ENCODE assay signal across 8 mouse cellular contexts in the genomic region with DNA sequence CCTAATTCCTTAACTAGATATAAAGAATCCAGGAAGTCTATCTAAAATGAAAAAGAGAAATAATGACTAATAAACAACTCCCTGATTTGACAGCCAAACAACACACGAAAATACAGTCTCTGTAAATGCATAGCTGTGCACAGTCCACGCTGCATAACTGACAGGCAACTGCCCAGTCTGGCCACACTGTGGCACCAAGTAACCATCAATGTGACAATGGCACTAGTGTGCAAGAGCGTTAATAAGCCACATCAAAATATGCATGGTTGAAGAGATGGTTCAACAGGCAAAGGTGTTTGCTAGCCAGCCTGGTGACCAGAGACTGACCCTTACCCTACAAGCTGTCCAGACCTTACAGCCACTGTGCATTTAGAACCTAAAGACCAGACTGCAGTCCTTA. TPM values are rescaled to one million over a fixed set of nuclear protein-coding genes. Genes with fewer than 3 reads are reported as not detected.
DNase-seq lines count a peak whose midpoint lies in the region; ATAC-seq and TF ChIP-seq lines count a peak whose summit lies in the region.

No protein-coding gene starts in this region.

- ATAC-seq in forebrain, embryonic 14.5 days: no peak
- ATAC-seq in forebrain, embryonic 15.5 days (replicated peaks): no peak
- no peak for ATAC-seq in liver, embryonic 11.5 days (replicated peaks; ENCODE audit: low FRiP score)

- H3K79me2 ChIP-seq in liver, adult 2 months (ENCODE audit: control insufficient read depth, insufficient read depth, low read length): no peaks in the 10 kb centered on the region; the same call in 1 of the 2 replicates

- no peaks in the 10 kb centered on the region for H3K27me3 ChIP-seq in forebrain, embryonic 14.5 days (replicated peaks; ENCODE audit: control insufficient read depth, insufficient read depth, low read length)
- no peaks in the 10 kb centered on the region for H3K27me3 ChIP-seq in forebrain, embryonic 15.5 days
- no peaks in the 10 kb centered on the region for H3K27me3 ChIP-seq in liver, adult 2 months (ENCODE audit: control insufficient read depth, insufficient read depth, low read length)
- H3K27me3 ChIP-seq in liver, embryonic 11.5 days (replicated peaks; ENCODE audit: control insufficient read depth, insufficient read depth, low read length): no peaks in the 10 kb centered on the region

- TF ChIP-seq CTCF in liver, adult 2 months (IDR thresholded peaks at IDR 0.05; ENCODE audit: low read depth, low read length): peak; percentile 80
- peak; percentile 55; the same call in 1 of the 2 replicates for TF ChIP-seq CTCF in embryonic fibroblast, embryonic 13.5 days (IDR thresholded peaks at IDR 0.05; ENCODE audit: borderline replicate concordance, insufficient read depth, low read length)

- intact Hi-C loops in heart, postnatal 25 days (cut with DNase I): no loop called here

- H3K4me1 ChIP-seq in forebrain, embryonic 14.5 days (ENCODE audit: control insufficient read depth, insufficient read depth, low read length): no peaks in the 10 kb centered on the region
- no peaks in the 10 kb centered on the region for H3K4me1 ChIP-seq in forebrain, embryonic 15.5 days
- H3K4me1 ChIP-seq in liver, adult 2 months (ENCODE audit: control insufficient read depth, insufficient read depth, low read length): peaks cover 9% of the 10 kb centered on the region
- H3K4me1 ChIP-seq in liver, embryonic 11.5 days (replicated peaks; ENCODE audit: control insufficient read depth, insufficient read depth, low read length): no peaks in the 10 kb centered on the region
- no peaks in the 10 kb centered on the region for H3K4me1 ChIP-seq in embryonic fibroblast, embryonic 13.5 days (ENCODE audit: control insufficient read depth, insufficient read depth, low read length)

- DNase-seq in forebrain, embryonic 14.5 days (ENCODE audit: low spot score): peak; percentile 6
- DNase-seq in liver, adult 2 months (ENCODE audit: extremely low read depth, low read depth, low spot score): peak; percentile 59
- no peak for DNase-seq in liver, embryonic 11.5 days (ENCODE audit: low spot score)
- DNase-seq in retina, embryonic 14.5 days (ENCODE audit: low spot score): peak; percentile 54
- no peak for DNase-seq in spleen, adult 12 weeks (ENCODE audit: low spot score)
- DNase-seq in heart, postnatal 25 days (ENCODE audit: low spot score): no peak

- TF ChIP-seq POLR2A in liver, adult 2 months (IDR thresholded peaks at IDR 0.05; ENCODE audit: extremely low read depth, insufficient read depth, low read length): no peak
- no peak for TF ChIP-seq POLR2A in embryonic fibroblast, embryonic 13.5 days (IDR thresholded peaks at IDR 0.05; ENCODE audit: low read depth, low read length)

- 74% methylated on average over 3 of the region's 3 CpGs for WGBS in forebrain, embryonic 14.5 days
- WGBS in forebrain, embryonic 15.5 days: 82% methylated on average over 3 of the region's 3 CpGs
- 25% methylated on average over 3 of the region's 3 CpGs for WGBS in liver, adult 2 months
- WGBS in liver, embryonic 11.5 days: 82% methylated on average over 3 of the region's 3 CpGs

- H3K9me3 ChIP-seq in forebrain, embryonic 14.5 days (replicated peaks; ENCODE audit: control insufficient read depth, low read length): no peaks in the 10 kb centered on the region
- H3K9me3 ChIP-seq in forebrain, embryonic 15.5 days: no peaks in the 10 kb centered on the region
- H3K9me3 ChIP-seq in liver, embryonic 11.5 days (ENCODE audit: control insufficient read depth, low read length): no peaks in the 10 kb centered on the region

- peaks cover 83% of the 10 kb centered on the region for H3K36me3 ChIP-seq in forebrain, embryonic 14.5 days (ENCODE audit: control insufficient read depth, insufficient read depth, low read length)
- H3K36me3 ChIP-seq in forebrain, embryonic 15.5 days: peaks cover 64% of the 10 kb centered on the region
- H3K36me3 ChIP-seq in liver, adult 2 months (ENCODE audit: control insufficient read depth, insufficient read depth, low read length): peaks cover 44% of the 10 kb centered on the region
- peaks cover 9% of the 10 kb centered on the region; the same call in 1 of the 2 replicates for H3K36me3 ChIP-seq in liver, embryonic 11.5 days (ENCODE audit: control insufficient read depth, insufficient read depth, low read length)

- no peak overlapping the region for H3K4me3 ChIP-seq in forebrain, embryonic 14.5 days (ENCODE audit: low read depth, low read length)
- H3K4me3 ChIP-seq in forebrain, embryonic 15.5 days: no peak overlapping the region
- no peak overlapping the region for H3K4me3 ChIP-seq in liver, adult 2 months (ENCODE audit: insufficient read depth, low read depth, low read length)
- no peak overlapping the region for H3K4me3 ChIP-seq in liver, embryonic 11.5 days (ENCODE audit: low read depth, low read length)
- no peak overlapping the region for H3K4me3 ChIP-seq in embryonic fibroblast, embryonic 13.5 days (ENCODE audit: insufficient read depth, low read length)

- H3K4me2 ChIP-seq in forebrain, embryonic 14.5 days (ENCODE audit: low read length): no peak overlapping the region
- no peak overlapping the region for H3K4me2 ChIP-seq in forebrain, embryonic 15.5 days (replicated peaks)
- no peak overlapping the region for H3K4me2 ChIP-seq in liver, embryonic 11.5 days

- H3K27ac ChIP-seq in forebrain, embryonic 14.5 days (ENCODE audit: low read depth, low read length): no peak overlapping the region
- H3K27ac ChIP-seq in forebrain, embryonic 15.5 days (replicated peaks): no peak overlapping the region
- peak overlapping the region; percentile 57; the same call in 1 of the 2 replicates for H3K27ac ChIP-seq in liver, adult 2 months (replicated peaks; ENCODE audit: insufficient read depth, low read depth, low read length)
- H3K27ac ChIP-seq in liver, embryonic 11.5 days (ENCODE audit: low read depth, low read length): no peak overlapping the region
- no peak overlapping the region for H3K27ac ChIP-seq in embryonic fibroblast, embryonic 13.5 days (ENCODE audit: insufficient read depth, low read length)

- H3K9ac ChIP-seq in forebrain, embryonic 14.5 days (ENCODE audit: low read length): no peak overlapping the region
- H3K9ac ChIP-seq in forebrain, embryonic 15.5 days (replicated peaks): no peak overlapping the region
- H3K9ac ChIP-seq in liver, adult 2 months (ENCODE audit: low read depth, low read length): no peak overlapping the region
- H3K9ac ChIP-seq in liver, embryonic 11.5 days (ENCODE audit: low read depth, low read length): no peak overlapping the region

RNA-seq across cellular contexts. Expression of a gene that starts 17.6 kb away (rescaled TPM):
- 25.1 and 32.0 TPM in 2 replicates for polyA plus RNA-seq in forebrain, embryonic 14.5 days (2014; fragmentation: Nextera tagmentation; extraction: Ambion mirVana)
- polyA plus RNA-seq in forebrain, embryonic 15.5 days (2015; fragmentation: Nextera tagmentation; extraction: Ambion mirVana): 29.6 and 30.7 TPM in 2 replicates
- 25.7 and 26.0 TPM in 2 replicates for total RNA-seq in liver, adult 2 months (2014; rRNA removed)
- 7.5 and 8.0 TPM in 2 replicates for polyA plus RNA-seq in liver, adult 2 months (2012; rRNA removed)
- 11.3 and 11.7 TPM in 2 replicates for polyA plus RNA-seq in liver, embryonic 11.5 days (2014; fragmentation: Nextera tagmentation; extraction: Ambion mirVana)
- polyA plus RNA-seq in embryonic fibroblast, embryonic 13.5 days (2011; ENCODE audit: insufficient read length, low read depth, missing spikeins): 43.8 and 46.4 TPM in 2 replicates
- 10 to 100 TPM; 26.3 to 28.6 TPM for total RNA-seq in heart, postnatal 25 days (2021)

RNA-seq across cellular contexts. Expression of a gene that starts 41.1 kb away (rescaled TPM):
- 0.66 and 0.85 TPM in 2 replicates for polyA plus RNA-seq in forebrain, embryonic 14.5 days (2014; fragmentation: Nextera tagmentation; extraction: Ambion mirVana)
- polyA plus RNA-seq in forebrain, embryonic 15.5 days (2015; fragmentation: Nextera tagmentation; extraction: Ambion mirVana): 1.5 and 1.6 TPM in 2 replicates
- 0.18 and 0.27 TPM in 2 replicates for total RNA-seq in liver, adult 2 months (2014; rRNA removed)
- 0.26 and 0.32 TPM in 2 replicates for polyA plus RNA-seq in liver, adult 2 months (2012; rRNA removed)
- polyA plus RNA-seq in liver, embryonic 11.5 days (2014; fragmentation: Nextera tagmentation; extraction: Ambion mirVana): 0.71 and 0.77 TPM in 2 replicates
- 2.9 and 3.7 TPM in 2 replicates for polyA plus RNA-seq in embryonic fibroblast, embryonic 13.5 days (2011; ENCODE audit: insufficient read length, low read depth, missing spikeins)
- under 1 TPM; 0.42 to 0.49 TPM for total RNA-seq in heart, postnatal 25 days (2021)

Comparison
In these comparisons a context has a peak if more than half of its experiments do, and no peak if none do; other contexts are left out.
1. DNase-seq: peak in forebrain, embryonic 14.5 days (single experiment), liver, adult 2 months (single experiment) and retina, embryonic 14.5 days (single experiment); none in liver, embryonic 11.5 days (single experiment), spleen, adult 12 weeks (single experiment) and heart, postnatal 25 days (single experiment).